Mouse (Mus musculus) c-Kit-positive CD71-negative TER-119-negative erythroid progenitor cells, embryonic 14.5 days (primary cell): Measurements from ENCODE around the gene Sidt2.
A peak's percentile ranks its signal among the peaks of the same experiment; 100 is the strongest.

Experiments
- DNase-seq: peaks from one replicate; pipeline ENCODE4 v3.0.0-alpha.2; 2013; ENCODE audit warnings: low read depth

The Sidt2 gene

DNA sequence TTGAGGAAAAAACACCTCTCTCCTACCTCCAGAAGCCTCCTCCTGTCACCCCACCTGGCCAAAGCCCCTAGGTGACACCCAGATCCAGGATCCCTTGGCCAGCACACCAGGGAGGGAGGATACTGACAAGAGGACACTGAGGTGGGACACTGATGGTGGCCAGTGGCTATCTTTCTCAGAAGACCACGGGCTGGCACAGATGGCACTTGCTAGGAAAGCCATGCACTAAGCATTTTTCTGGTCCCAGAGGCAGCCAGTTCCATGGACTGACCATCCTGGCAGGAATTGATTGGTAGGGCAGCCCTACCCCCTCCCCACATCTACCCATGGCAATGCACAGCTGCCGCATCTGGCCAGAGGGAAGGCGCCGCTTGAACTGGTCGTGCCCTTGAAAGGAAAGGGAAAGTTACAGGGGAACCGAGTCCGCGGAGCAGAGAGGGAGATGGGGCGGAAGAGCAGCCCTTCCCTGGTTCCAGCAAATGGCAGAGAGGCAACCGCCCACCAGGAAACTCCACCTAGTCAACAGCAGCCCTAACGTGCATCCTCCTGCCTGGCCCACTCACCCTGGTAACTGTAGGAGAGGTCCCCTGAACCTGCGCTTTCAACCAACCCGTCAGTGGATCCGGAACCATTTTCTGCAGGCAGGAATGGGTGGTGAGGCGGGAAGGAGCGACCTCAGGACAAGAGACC lies 8.7 kb downstream of the Sidt2 start:
- no peak for DNase-seq

DNA sequence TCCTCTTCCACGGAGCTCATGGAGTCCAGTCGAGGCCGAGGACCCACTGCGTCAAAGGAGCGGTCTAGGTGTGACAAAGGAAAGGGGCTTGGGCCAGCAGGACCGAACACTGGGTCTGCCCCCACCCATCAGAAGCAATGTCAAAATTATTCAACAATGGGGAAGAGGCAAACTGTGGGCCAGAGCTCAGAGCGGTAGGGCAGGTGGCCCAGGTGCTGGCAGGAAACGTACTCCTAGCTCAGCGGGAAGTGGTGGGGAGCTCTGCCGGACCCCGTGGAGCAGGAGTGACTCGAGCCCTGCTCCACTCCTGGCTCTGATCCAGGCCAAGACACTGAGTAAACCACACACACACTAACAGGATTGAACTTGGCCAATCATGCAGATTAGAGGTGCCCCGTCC lies 9.3 kb downstream of the Sidt2 start:
- DNase-seq, result no peak

DNA sequence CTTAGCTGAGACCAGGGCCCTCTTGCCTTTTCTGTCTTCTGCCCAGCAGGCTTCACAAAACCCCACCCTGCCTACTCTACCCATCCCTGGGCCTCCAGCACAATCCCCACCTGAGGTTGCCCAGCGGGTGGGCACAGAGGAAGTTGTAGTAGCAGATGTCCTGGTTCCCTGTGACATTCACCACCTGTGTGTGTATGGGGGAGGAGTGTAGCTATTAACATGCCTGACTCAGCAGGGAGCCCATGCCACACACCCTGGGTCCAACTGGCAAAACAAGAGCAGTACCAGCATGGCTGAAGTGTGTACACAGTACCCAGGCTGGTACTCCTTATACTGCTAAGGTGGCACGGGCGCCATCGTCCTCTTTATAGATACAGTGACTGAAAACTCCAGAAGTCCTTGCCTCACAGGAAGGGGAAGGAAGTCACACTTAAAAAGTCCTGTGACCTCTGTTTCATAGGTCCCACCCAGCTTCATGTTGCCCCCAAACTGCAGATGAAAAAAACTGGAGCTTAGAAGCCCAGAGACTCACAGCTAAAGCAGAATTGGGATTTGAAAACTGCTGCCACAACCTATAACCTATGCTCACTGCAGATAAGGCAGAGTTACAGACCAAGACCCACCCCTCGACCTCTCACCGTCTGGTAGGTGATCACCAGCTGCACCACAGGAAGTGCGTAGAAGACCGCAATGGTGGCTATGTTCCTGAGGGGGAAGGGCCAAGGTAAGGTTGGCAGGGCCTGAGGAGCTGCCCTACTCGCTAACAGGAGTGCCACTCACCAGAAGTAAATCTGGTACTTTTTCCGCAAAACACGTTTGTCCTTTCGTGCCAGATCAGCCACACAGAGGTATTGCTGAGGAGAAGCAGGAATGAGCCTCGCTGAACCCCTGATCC lies 10.3 kb downstream of the Sidt2 start:
- no peak for DNase-seq

GRCm38 (mm10) chr9:45943628-45944505 lies 11.2 kb downstream of the Sidt2 start:
- no peak for DNase-seq

- no peak for DNase-seq
Observed at GRCm38 (mm10) chr9:45942916-45943315, 12.1 kb downstream of the Sidt2 start.

DNA sequence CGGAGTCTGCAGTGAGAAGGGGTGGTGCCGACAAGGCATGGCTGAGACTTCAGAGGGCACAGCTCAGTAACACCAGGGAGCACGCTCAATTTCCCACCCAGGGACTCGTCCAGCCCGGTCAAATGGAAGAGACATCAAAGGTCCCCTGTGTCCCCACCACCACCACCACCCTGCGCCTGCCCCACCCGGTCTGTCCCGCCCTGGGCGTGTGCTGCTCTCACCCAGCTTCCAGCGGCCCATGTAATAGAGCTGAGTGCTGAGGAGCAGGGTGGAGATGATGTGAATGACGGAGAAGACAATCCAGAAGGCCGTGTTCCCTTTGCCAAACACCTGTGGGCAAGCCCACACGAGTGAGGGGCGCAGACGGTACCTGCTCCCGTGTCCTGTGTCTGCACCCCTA lies 12.6 kb downstream of the Sidt2 start:
- DNase-seq, result no peak

DNA sequence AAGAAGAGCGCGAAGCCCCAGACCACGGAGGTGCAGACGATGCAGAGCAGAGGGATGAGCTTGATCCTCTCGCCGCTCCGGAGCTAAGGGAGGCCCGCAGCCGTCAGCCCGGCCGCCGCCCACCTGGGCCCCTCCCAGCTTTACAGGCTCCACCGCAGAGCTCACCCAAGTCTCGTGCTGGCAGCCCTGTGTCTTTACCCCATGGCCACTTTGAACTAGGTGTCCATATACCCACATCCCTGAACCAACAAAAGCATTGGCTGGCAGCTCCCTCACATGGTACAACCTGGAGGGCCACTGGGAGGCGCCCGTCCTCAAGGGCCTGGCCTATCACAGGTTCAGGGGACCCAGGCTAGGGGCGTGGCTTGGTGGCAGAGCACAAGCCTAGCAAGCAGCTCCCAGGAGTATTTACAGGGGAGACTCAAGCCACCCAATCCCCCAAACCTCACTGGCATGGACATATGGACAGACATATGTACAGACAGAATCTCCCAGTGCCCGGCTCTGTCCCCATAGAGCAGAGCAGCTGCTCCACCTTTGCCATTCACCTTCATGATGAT lies 13.6 kb downstream of the Sidt2 start:
- no peak for DNase-seq

GRCm38 (mm10) chr9:45939794-45940193 lies 15.3 kb downstream of the Sidt2 start:
- DNase-seq, result no peak

DNA sequence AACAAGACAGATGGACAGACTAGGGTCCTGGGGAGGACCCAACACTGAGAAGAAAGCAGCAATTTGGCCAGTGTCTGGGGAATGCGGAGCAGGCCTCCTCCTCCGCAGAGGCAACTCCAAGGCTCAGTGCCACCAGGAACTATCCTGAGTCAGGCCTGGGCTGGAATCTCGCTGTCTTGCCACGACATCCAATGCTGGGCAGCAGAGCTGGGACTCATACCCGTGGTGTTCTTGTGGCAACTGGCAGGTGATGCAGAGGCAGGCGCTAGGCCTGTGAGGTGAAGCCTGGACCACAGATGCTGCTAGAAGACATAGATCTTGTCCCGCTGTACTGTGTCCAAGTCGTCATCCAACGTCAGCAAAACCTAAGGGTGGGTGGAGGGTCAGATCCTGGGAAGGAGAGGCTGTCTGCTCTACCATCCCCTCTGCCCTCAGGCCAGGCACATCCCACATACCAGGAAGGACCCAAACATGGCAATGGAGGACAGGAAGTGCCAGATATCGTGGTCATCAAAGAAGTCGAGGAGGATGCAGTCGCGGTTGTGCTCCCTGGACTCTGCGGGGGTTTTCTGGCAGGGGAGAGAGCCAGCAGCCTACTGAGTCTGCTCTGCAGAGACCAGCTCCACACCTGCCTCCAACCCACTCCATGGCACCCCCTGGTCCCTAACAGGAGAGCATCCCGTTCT lies 16.0 kb downstream of the Sidt2 start:
- no peak for DNase-seq

- no peak for DNase-seq
Observed at GRCm38 (mm10) chr9:45938088-45938487, 17.0 kb downstream of the Sidt2 start.

- DNase-seq, result no peak
Observed at GRCm38 (mm10) chr9:45936883-45937282, 18.2 kb downstream of the Sidt2 start.

GRCm38 (mm10) chr9:45935628-45936210 lies 19.3 kb downstream of the Sidt2 start, which contains the start of gene Tagln:
Gene Tagln, minus strand, starts transcription at chr9:45936058.
- DNase-seq, result no peak

DNA sequence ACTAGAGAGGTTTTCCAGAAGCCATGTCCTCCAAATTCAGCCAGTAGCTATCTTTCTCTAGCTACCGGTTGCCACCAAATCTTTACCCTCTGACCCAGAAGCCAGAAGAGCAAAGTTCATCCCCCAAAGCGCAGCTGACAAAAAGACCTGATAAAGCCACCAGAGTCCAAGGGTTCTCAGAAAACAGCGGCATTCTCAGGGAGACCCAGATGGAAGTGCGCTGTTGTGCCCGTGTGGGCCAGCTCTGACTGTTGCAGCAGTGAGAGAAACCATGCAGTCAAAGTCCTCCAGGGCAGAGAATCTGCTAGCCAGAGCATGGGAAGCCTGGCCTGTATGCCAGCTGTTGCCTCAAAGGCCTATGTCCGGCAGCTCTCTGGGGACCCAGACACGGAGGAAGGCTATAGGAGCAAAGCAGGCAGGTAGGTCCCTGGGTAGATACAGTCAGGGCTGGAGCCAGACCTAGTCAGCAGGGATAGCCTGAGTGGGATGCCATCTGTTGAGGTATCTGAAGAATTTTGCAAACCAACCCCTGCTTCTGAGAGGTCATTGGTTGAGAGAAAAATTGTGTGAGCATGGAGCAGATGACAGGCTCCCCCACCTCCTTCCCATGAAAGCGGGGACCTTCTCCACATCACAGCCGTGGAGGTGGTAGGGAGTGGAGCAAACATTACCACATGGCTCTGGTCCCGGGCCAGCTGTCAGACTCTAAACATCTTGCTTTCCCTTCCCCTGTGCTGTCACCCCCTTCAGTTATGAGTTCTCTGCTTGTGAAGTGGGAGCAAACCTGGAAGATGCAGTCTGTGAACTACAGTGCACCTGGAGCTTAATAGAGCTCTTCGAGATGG lies 22.3 kb downstream of the Sidt2 start:
- DNase-seq, result no peak

DNA sequence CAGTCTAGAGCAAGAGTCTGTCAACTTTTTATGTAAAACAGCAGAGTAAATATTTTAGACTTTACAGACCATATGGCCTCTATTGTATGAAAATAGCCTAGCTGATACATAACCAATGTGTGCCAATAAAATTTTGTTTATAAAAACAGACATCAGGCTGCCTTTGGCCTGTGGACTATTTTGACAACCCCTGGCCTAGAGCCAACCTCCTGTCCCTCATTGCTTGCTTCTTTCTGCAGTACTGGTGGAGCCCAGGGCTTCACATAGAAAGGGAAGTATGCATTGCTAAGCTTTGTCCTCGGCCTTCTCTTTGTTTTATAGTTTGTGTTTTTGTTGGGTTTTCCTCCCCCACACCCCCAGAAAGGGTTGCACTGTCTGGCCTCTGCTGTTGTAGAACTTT lies 23.1 kb downstream of the Sidt2 start:
- no peak for DNase-seq

DNA sequence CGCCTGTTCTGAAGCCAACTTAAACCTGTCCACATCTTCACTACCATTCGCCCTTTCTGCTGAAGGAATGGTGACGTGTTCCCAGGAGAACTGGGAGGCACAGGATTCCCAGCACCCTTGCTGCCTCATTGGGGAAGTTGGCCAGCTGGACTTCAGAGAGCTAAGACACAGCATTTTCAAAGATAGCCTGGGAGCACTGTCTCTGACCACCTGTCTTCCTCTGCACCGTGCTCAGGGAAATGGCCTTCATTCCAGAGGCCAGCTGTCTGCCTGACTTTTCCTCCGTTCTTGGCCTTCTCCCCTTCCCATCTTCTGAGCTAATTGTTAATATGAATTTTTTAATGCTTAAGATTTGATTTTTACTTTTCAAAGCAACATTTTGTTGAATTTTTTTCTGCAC lies 25.8 kb downstream of the Sidt2 start:
- DNase-seq, result no peak

GRCm38 (mm10) chr9:45919895-45920294 lies 35.2 kb downstream of the Sidt2 start:
- no peak for DNase-seq

DNA sequence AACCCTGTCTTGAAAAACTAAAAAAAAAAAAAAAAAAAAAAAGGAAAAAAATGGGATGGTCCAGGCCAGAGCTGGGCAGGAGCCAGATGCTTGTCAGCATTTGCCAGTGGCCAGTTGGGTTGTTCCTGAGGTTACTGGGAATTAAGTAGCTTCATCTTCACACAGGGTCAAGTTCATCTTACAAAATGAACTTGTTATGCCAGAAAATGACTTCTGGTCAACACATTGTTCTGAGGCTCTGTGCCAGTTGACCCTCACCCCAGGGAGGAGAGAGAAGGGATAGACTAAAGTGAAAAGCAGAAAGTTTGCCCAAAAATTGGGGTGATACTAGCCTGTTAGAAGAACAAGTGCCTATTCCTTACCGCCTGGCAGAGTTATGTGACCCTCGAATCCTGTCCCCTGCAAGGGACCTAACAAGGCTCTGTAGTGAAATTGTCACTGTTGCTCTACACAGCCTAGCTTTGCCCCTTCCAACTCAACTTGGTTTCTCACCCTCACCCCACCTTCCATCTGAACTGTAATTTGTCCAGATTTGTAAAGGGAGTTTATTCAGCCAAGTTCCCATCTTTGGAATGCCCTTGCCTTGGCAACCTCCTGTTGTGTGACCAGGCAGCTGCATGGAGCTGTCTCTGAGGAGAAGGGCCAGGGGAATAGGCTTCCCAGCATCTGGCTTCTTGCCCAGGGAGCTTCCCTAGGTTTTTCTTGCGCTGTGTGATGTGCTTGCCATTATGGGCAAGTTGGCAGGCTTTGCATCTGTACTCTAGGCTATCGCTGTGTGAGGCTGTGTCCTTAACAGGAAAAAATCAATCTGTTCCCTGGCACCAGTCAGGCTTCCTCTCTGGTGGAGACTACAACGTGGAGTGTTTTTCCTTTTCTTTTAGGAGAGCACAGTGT lies 37.8 kb downstream of the Sidt2 start:
- DNase-seq, result no peak

DNA sequence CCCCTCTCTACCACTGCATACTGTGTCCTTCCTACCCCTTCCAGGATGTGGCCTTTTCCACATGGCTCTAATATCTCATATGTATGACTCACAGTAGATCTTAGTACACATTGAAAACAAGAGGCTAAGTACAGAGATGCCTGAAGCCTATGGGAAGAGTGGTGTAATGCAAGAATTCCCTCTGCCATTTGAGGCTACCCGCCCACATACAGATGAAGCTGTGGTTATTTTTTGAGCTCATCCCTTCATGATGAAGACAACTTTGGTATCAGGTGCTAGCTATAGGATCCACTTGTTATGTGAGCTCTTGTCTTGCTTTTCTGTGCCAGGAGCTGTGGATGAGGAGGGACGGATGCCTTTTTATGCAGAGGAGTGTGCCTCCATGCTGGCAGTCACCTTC lies 39.4 kb downstream of the Sidt2 start:
- DNase-seq, result no peak

GRCm38 (mm10) chr9:45911673-45912072 lies 43.4 kb downstream of the Sidt2 start:
- DNase-seq, result peak; percentile 48
